Mouse (Mus musculus) gastrocnemius, postnatal 4 days (tissue): ENCODE measurements around the gene Slc15a2. TPM values are rescaled to one million over a fixed set of nuclear protein-coding genes. Genes with fewer than 3 reads are reported as not detected.

Experiments
- microRNA-seq: library from miRNA; unstranded; fragments of <30 nt; microRNA quantifications from one replicate; pipeline ENCODE4 v1.2.0, GENCODE M21; 2021
- total RNA-seq, 2 experiments: library from RNA; stranded (reverse); gene quantifications; 2 replicates each; pipeline ENCODE4 v1.2.3; 2021

The Slc15a2 gene
- total RNA-seq, 2 experiments from 2014 or later = 1.2 to 2.0 TPM

Small RNA genes lying within 50 kb of the gene (microRNA-seq; reads per million reads assigned to microRNA genes)
- gene Gm22617 = not detected

Other genes starting within 250 kb of the Slc15a2 start
- under 1 TPM; 0.31 to 0.32 TPM for gene Casr, start 222.8 kb downstream of the Slc15a2 start, total RNA-seq
- gene Cd86, start 118.9 kb downstream of the Slc15a2 start, total RNA-seq = 1 to 10 TPM; 1.9 to 2.3 TPM
- gene Ildr1, start 91.0 kb downstream of the Slc15a2 start, total RNA-seq = not detected
- 10 to 100 TPM; 16.9 to 18.7 TPM for gene Iqcb1, start 43.4 kb upstream of the Slc15a2 start, total RNA-seq
- gene Eaf2, start 90.0 kb upstream of the Slc15a2 start, total RNA-seq = under 1 TPM; 0.39 to 0.93 TPM
- gene Golgb1, start 90.2 kb upstream of the Slc15a2 start, total RNA-seq = 10 to 100 TPM; 40.0 to 42.9 TPM
- gene Hcls1, start 150.0 kb upstream of the Slc15a2 start, total RNA-seq = 1 to 10 TPM; 7.2 to 8.3 TPM
- 10 to 100 TPM in 1 of 2 experiments, 1 to 10 TPM in 1; 9.6 to 13.1 TPM for gene Fbxo40, start 205.5 kb upstream of the Slc15a2 start, total RNA-seq
- gene Polq, start 226.8 kb upstream of the Slc15a2 start, total RNA-seq = 1 to 10 TPM; 2.9 to 3.3 TPM